In the genomic region with DNA sequence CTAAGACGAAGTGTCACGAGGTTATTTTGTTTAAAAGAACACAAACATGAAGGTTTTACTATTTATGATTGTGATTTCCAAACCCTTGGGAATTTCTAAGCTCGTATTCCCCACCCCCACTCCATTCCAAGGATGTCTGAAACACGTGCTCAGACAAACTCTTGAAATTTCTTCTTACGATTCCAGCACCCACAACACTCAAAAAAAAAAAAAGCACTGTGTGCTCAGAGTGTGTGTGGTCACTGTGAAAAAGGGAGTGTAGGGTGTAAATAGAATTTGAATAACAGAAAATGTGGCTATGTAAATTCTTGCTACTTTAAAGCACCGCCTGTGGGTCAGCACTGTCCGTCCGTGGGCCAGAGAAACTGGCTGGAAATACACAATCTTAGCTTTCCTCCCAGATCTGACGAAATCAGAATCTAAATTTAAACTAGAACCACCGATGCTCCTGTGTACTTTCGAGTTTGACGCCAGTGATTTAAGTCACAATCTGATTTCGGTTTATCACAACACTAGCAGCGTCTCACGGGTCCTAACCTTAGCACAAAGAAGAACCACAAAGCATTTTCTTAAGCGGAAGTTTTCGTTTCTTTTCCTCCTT, we compare ENCODE assay signal across 8 mouse cellular contexts. TPM values are rescaled to one million over a fixed set of nuclear protein-coding genes. Genes with fewer than 3 reads are reported as not detected.
DNase-seq lines count a peak whose midpoint lies in the region; ATAC-seq and TF ChIP-seq lines count a peak whose summit lies in the region.

No protein-coding gene starts in this region.

- no peaks in the 10 kb centered on the region; the same call in 1 of the 2 replicates for H3K4me1 ChIP-seq in embryonic facial prominence, embryonic 15.5 days
- no peaks in the 10 kb centered on the region for H3K4me1 ChIP-seq in kidney, postnatal 0 days (replicated peaks; ENCODE audit: insufficient read depth, low read length)
- no peaks in the 10 kb centered on the region for H3K4me1 ChIP-seq in midbrain, embryonic 14.5 days (ENCODE audit: control insufficient read depth, insufficient read depth, low read length)

- H3K27me3 ChIP-seq in C2C12 (ENCODE audit: control insufficient read depth, insufficient read depth, insufficient read length), result no peaks in the 10 kb centered on the region
- no peaks in the 10 kb centered on the region for H3K27me3 ChIP-seq in embryonic facial prominence, embryonic 15.5 days
- no peaks in the 10 kb centered on the region for H3K27me3 ChIP-seq in kidney, postnatal 0 days (ENCODE audit: insufficient read depth, low read length)
- no peaks in the 10 kb centered on the region; the same call in 1 of the 2 replicates for H3K27me3 ChIP-seq in midbrain, embryonic 14.5 days (ENCODE audit: control insufficient read depth, insufficient read depth, low read length)

- no peak for DNase-seq in frontal cortex, postnatal 14 days (ENCODE audit: low spot score in 2 of 2)
- peak; percentile 31 for DNase-seq in kidney, postnatal 0 days (ENCODE audit: low spot score)
- DNase-seq in midbrain, embryonic 14.5 days, result peak; percentile 41
- DNase-seq in spleen, adult 18-20 months, result no peak
- no peak for DNase-seq in thymus, postnatal 10 days (ENCODE audit: low spot score in 2 of 2)

- peak; percentile 42 for ATAC-seq in frontal cortex, adult (ENCODE audit: low TSS enrichment)
- ATAC-seq in embryonic facial prominence, embryonic 15.5 days (ENCODE audit: insufficient number of reproducible peaks, low FRiP score, low TSS enrichment, low read depth), result no peak
- no peak for ATAC-seq in kidney, postnatal 0 days (replicated peaks; ENCODE audit: low FRiP score, low read depth)
- no peak; the same call in 1 of the 2 replicates for ATAC-seq in midbrain, embryonic 14.5 days (ENCODE audit: low FRiP score, low TSS enrichment)

- peaks cover 43% of the 10 kb centered on the region for H3K79me3 ChIP-seq in C2C12 (ENCODE audit: low read depth)

- H3K79me2 ChIP-seq in C2C12 (ENCODE audit: control insufficient read depth, insufficient read depth), result peaks cover 66% of the 10 kb centered on the region

- H3K4me2 ChIP-seq in embryonic facial prominence, embryonic 15.5 days (replicated peaks), result peak overlapping the region; percentile 48
- H3K4me2 ChIP-seq in kidney, postnatal 0 days (ENCODE audit: low read length), result peak overlapping the region; percentile 52
- peak overlapping the region; percentile 56 for H3K4me2 ChIP-seq in midbrain, embryonic 14.5 days (ENCODE audit: low read length)

- peak overlapping the region; percentile 49 for H3K4me3 ChIP-seq in C2C12 (ENCODE audit: insufficient read depth, poor library complexity, severe bottlenecking)
- peak overlapping the region; percentile 60 for H3K4me3 ChIP-seq in embryonic facial prominence, embryonic 15.5 days (replicated peaks)
- peak overlapping the region; percentile 63 for H3K4me3 ChIP-seq in kidney, postnatal 0 days (replicated peaks; ENCODE audit: low read depth, low read length)
- peak overlapping the region; percentile 54 for H3K4me3 ChIP-seq in midbrain, embryonic 14.5 days (replicated peaks; ENCODE audit: low read depth, low read length)

- no peaks in the 10 kb centered on the region for H3K36me3 ChIP-seq in C2C12 (ENCODE audit: control insufficient read depth, insufficient read depth)
- H3K36me3 ChIP-seq in embryonic facial prominence, embryonic 15.5 days, result no peaks in the 10 kb centered on the region
- H3K36me3 ChIP-seq in kidney, postnatal 0 days (ENCODE audit: insufficient read depth, low read length), result no peaks in the 10 kb centered on the region
- H3K36me3 ChIP-seq in midbrain, embryonic 14.5 days (ENCODE audit: control insufficient read depth, insufficient read depth, low read length), result no peaks in the 10 kb centered on the region

- H3K9me3 ChIP-seq in embryonic facial prominence, embryonic 15.5 days (replicated peaks), result no peaks in the 10 kb centered on the region
- H3K9me3 ChIP-seq in kidney, postnatal 0 days (replicated peaks; ENCODE audit: low read length), result no peaks in the 10 kb centered on the region
- H3K9me3 ChIP-seq in midbrain, embryonic 14.5 days (ENCODE audit: control insufficient read depth, low read length), result no peaks in the 10 kb centered on the region

- H3K9ac ChIP-seq in embryonic facial prominence, embryonic 15.5 days, result peak overlapping the region; percentile 54; the same call in 1 of the 2 replicates
- peak overlapping the region; percentile 84 for H3K9ac ChIP-seq in kidney, postnatal 0 days (ENCODE audit: low read depth, low read length)
- H3K9ac ChIP-seq in midbrain, embryonic 14.5 days (replicated peaks; ENCODE audit: low read length), result peak overlapping the region; percentile 72

- H3ac ChIP-seq in C2C12 (ENCODE audit: control insufficient read depth, insufficient read length, low read depth), result peak overlapping the region; percentile 41

- WGBS in embryonic facial prominence, embryonic 15.5 days, result 16% methylated on average over 17 of the region's 17 CpGs
- WGBS in kidney, postnatal 0 days, result 21% methylated on average over 17 of the region's 17 CpGs
- WGBS in midbrain, embryonic 14.5 days, result 26% methylated on average over 17 of the region's 17 CpGs

- TF ChIP-seq CTCF in C2C12 (IDR thresholded peaks at IDR 0.05; ENCODE audit: control insufficient read depth, insufficient read depth, insufficient read length), result no peak
- TF ChIP-seq CTCF in kidney, postnatal 0 days (IDR thresholded peaks at IDR 0.05; ENCODE audit: low read depth), result no peak

- H3K27ac ChIP-seq in embryonic facial prominence, embryonic 15.5 days (replicated peaks), result peak overlapping the region; percentile 92
- H3K27ac ChIP-seq in kidney, postnatal 0 days, result peak overlapping the region; percentile 94
- peak overlapping the region; percentile 89 for H3K27ac ChIP-seq in midbrain, embryonic 14.5 days (replicated peaks; ENCODE audit: low read depth, low read length)

TF ChIP-seq in C2C12, 6 proteins besides CTCF, POLR2A, EP300 and RAD21:
- TF ChIP-seq USF1 (IDR thresholded peaks at IDR 0.05; ENCODE audit: low read depth) (no peak), MAX (IDR thresholded peaks at IDR 0.05) (peak; percentile 43)

RNA-seq across cellular contexts. Expression of gene Mbtps2, which starts 0.8 kb away (rescaled TPM):
- polyA plus RNA-seq in C2C12 (2012; fragmentation: generic; extraction: Trizol), result 7.2 TPM
- polyA plus RNA-seq in embryonic facial prominence, embryonic 15.5 days (2015; fragmentation: Nextera tagmentation; extraction: Ambion mirVana), result 18.4 and 19.5 TPM in 2 replicates
- polyA plus RNA-seq in kidney, postnatal 0 days (2015; fragmentation: Nextera tagmentation; extraction: Ambion mirVana), result 14.2 and 16.8 TPM in 2 replicates
- 22.1 and 31.6 TPM in 2 replicates for polyA plus RNA-seq in midbrain, embryonic 14.5 days (2014; fragmentation: Nextera tagmentation; extraction: Ambion mirVana)

RNA-seq across cellular contexts. Expression of gene Yy2, which starts 28.9 kb away (rescaled TPM):
- 0.77 TPM for polyA plus RNA-seq in C2C12 (2012; fragmentation: generic; extraction: Trizol)
- 2.5 and 3.7 TPM in 2 replicates for polyA plus RNA-seq in embryonic facial prominence, embryonic 15.5 days (2015; fragmentation: Nextera tagmentation; extraction: Ambion mirVana)
- polyA plus RNA-seq in kidney, postnatal 0 days (2015; fragmentation: Nextera tagmentation; extraction: Ambion mirVana), result 2.6 TPM in 2 replicates
- 2.1 and 2.2 TPM in 2 replicates for polyA plus RNA-seq in midbrain, embryonic 14.5 days (2014; fragmentation: Nextera tagmentation; extraction: Ambion mirVana)

Comparison
In these comparisons a context has a peak if more than half of its experiments do, and no peak if none do; other contexts are left out.
1. DNase-seq: peak in kidney, postnatal 0 days (single experiment) and midbrain, embryonic 14.5 days (single experiment); none in frontal cortex, postnatal 14 days (0 of 2), spleen, adult 18-20 months (0 of 2) and thymus, postnatal 10 days (0 of 2).
2. Peak in every context shown above with its lines, with median percentiles within 50 percentile points of each other: H3K4me3 ChIP-seq, H3K27ac ChIP-seq, H3K4me2 ChIP-seq and H3K9ac ChIP-seq.